Mouse (Mus musculus): ENCODE data around the gene Gm14124. TPM values are rescaled to one million over a fixed set of nuclear protein-coding genes. Genes with fewer than 3 reads are reported as not detected.
"Not testable (repeated sequence)": the region's sequence is repeated elsewhere in the genome, so short reads cannot be mapped to it uniquely, and the experiment has no call there.

Gene Gm14124
- polyA plus RNA-seq (2012) = not detected in 2 replicates

- not testable (repeated sequence) for TF ChIP-seq GATA1 (IDR thresholded peaks at IDR 0.05; ENCODE audit: low read length)
Measured at GRCm38 (mm10) chr2:150257291-150257690, at the start of gene Gm14124. TSS of gene Gm14124 (plus strand) at chr2:150257517.

GRCm38 (mm10) chr2:150217600-150218362 is 39.5 kb upstream of the Gm14124 start, which contains the start of gene Zfp937:
TSS of gene Zfp937 (plus strand) at chr2:150218073.
- not testable (repeated sequence) for TF ChIP-seq GATA1 (IDR thresholded peaks at IDR 0.05; ENCODE audit: low read length)

GRCm38 (mm10) chr2:150243211-150243610 is 14.1 kb upstream of the Gm14124 start:
- no peak for TF ChIP-seq GATA1 (IDR thresholded peaks at IDR 0.05; ENCODE audit: low read length)

- TF ChIP-seq GATA1 (IDR thresholded peaks at IDR 0.05; ENCODE audit: low read length) = not testable (repeated sequence)
Measured at GRCm38 (mm10) chr2:150255491-150255890, 1.8 kb upstream of the Gm14124 start, which contains the start of gene Gm21994. TSS of gene Gm21994 (minus strand) at chr2:150255591.

GRCm38 (mm10) chr2:150293669-150294068 is 36.4 kb downstream of the Gm14124 start:
- no peak for TF ChIP-seq GATA1 (IDR thresholded peaks at IDR 0.05; ENCODE audit: low read length)

GRCm38 (mm10) chr2:150299096-150299495 is 41.8 kb downstream of the Gm14124 start:
- no peak for TF ChIP-seq GATA1 (IDR thresholded peaks at IDR 0.05; ENCODE audit: low read length)

GRCm38 (mm10) chr2:150307183-150307773 is 50.0 kb downstream of the Gm14124 start:
- no peak for TF ChIP-seq GATA1 (IDR thresholded peaks at IDR 0.05; ENCODE audit: low read length)

- TF ChIP-seq GATA1 (IDR thresholded peaks at IDR 0.05; ENCODE audit: low read length) = no peak
Measured at GRCm38 (mm10) chr2:150316140-150316539, 58.8 kb downstream of the Gm14124 start.

- no peak for TF ChIP-seq GATA1 (IDR thresholded peaks at IDR 0.05; ENCODE audit: low read length)
Measured at GRCm38 (mm10) chr2:150318973-150319372, 61.7 kb downstream of the Gm14124 start.

Other genes starting within 250 kb of the Gm14124 start
- gene Zfp120, start 120.8 kb upstream of the Gm14124 start, polyA plus RNA-seq (2012) = 0.10 and 0.18 TPM in 2 replicates
- not detected in 2 replicates for gene Gm10770, start 77.8 kb upstream of the Gm14124 start, polyA plus RNA-seq (2012)
- not detected in 2 replicates for gene Gm14139, start 75.8 kb upstream of the Gm14124 start, polyA plus RNA-seq (2012)
- not detected in 2 replicates for gene Zfp937, start 39.4 kb upstream of the Gm14124 start, polyA plus RNA-seq (2012)
- 0.08 and 0.31 TPM in 2 replicates for gene Gm21994, start 1.9 kb upstream of the Gm14124 start, polyA plus RNA-seq (2012)
- gene Gm10130, start 66.2 kb downstream of the Gm14124 start, polyA plus RNA-seq (2012) = not detected in 2 replicates
- gene 3300002I08Rik, start 105.2 kb downstream of the Gm14124 start, polyA plus RNA-seq (2012) = not detected in 2 replicates
- not detected in 2 replicates for gene Zfp442, start 194.0 kb downstream of the Gm14124 start, polyA plus RNA-seq (2012)
- gene Zfp345, start 227.6 kb downstream of the Gm14124 start, polyA plus RNA-seq (2012) = 0.23 TPM in 1 of 2 replicates, not detected in the other